Mouse (Mus musculus) stomach, postnatal 0 days (tissue): ENCODE data around the gene 4930402F06Rik.

ENCODE experiments used
- CTCF ChIP-seq: IDR thresholded peaks from 2 replicates; pipeline ENCODE4 v1.5.1; 2016; ENCODE audit warnings: antibody characterized with exemption, low read depth, mild to moderate bottlenecking, moderate library complexity
- EP300 ChIP-seq: optimal IDR thresholded peaks from 2 replicates; pipeline ENCODE3; 2016; ENCODE audit warnings: antibody characterized with exemption

GRCm38 (mm10) chr2:35337419-35337818, 59.6 kb downstream of the 4930402F06Rik start:
- TF ChIP-seq CTCF = no peak
- TF ChIP-seq EP300 = no peak
